Mouse (Mus musculus) E14TG2a.4 (cell line): ENCODE measurements at regions not wholly inside any gene's neighbourhood (a gene's known extent, or its start where the extent isn't known, plus 50 kb on each side); places are given as distances from the start of the nearest gene placed in this dataset.

ENCODE experiments used
- CTCF ChIP-seq: conservative IDR thresholded peaks from 2 replicates; pipeline ENCODE4 v1.5.1; 2014; ENCODE audit warnings: low read length
- NANOG ChIP-seq: IDR thresholded peaks from 2 replicates; pipeline ENCODE4 v1.6.1; 2014; ENCODE audit warnings: borderline replicate concordance, low read length, mixed read lengths
- POU5F1 ChIP-seq: IDR thresholded peaks from 2 replicates; pipeline ENCODE4 v1.6.1; 2014; ENCODE audit warnings: low read length, borderline replicate concordance

DNA sequence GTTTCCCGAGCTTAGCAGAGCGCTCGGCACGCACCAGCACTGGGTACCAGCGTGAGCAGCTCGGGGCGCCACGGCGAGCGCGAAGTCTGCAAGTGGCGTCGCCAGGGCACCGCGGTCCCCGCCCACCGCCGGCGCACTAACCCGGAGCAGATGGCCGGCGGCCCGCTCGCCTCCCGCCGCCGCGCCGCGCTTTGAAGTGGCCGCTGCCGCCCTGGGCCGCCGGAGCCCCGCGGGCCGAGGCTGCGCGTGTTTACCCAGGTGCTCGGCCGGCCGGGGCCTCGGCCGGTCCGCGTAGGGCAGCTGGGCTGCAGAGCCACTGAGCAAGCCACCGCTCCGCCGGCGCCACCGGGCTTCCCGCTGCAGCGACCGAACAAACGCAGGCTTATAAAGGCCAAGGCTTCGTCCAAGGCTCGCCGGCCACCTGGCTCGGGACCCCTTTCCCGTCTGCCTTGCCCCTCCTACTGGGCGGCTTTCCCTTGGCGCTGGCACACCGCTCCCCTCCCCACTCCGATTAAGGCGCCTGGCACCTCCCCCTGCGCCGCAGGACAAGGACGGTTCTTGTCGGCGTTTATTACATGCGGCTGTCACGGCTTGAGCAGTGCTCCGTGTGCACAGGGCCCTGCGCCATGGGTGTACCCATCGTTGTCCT, 67.0 kb upstream of the Nkd1 start:
- TF ChIP-seq CTCF (no peak), POU5F1 (no peak), NANOG (no peak)
